Mouse (Mus musculus) heart, embryonic 16.5 days (tissue): ENCODE measurements at regions not wholly inside any gene's neighbourhood (a gene's known extent, or its start where the extent isn't known, plus 50 kb on each side); places are given as distances from the start of the nearest gene placed in this dataset.

Source experiments
- ATAC-seq: fragments of 200-750 bp; cut with Nextera tagmentation; replicated peaks from 2 replicates; pipeline ENCODE4 v1.8.0; 2017; ENCODE audit warnings: moderate number of reproducible peaks; ENCODE audit not compliant: insufficient read depth, low FRiP score; ENCODE audit errors: extremely low read depth
- H3K27ac ChIP-seq: fragments of 300-500 bp; sonication (generic); 2 replicates; pipeline ENCODE4 v1.5.1; 2014; ENCODE audit warnings: mild to moderate bottlenecking, low read length, control low read depth, moderate library complexity
- H3K27me3 ChIP-seq: fragments of 300-500 bp; sonication (generic); 2 replicates; pipeline ENCODE4 v1.6.1; 2014; ENCODE audit warnings: low read length, mixed read lengths; ENCODE audit not compliant: control insufficient read depth, insufficient read depth
- H3K36me3 ChIP-seq: fragments of 300-500 bp; sonication (generic); 2 replicates; pipeline ENCODE4 v1.6.1; 2014; ENCODE audit not compliant: control insufficient read depth, insufficient read depth
- H3K4me1 ChIP-seq: fragments of 300-500 bp; sonication (generic); 2 replicates; pipeline ENCODE4 v1.6.1; 2014; ENCODE audit warnings: low read length, mixed read lengths; ENCODE audit not compliant: control insufficient read depth, insufficient read depth
- H3K4me2 ChIP-seq: fragments of 300-500 bp; sonication (generic); 2 replicates; pipeline ENCODE4 v1.6.1; 2014; ENCODE audit warnings: low read depth, mild to moderate bottlenecking, control low read depth, low read length
- H3K4me3 ChIP-seq: fragments of 300-500 bp; sonication (generic); 2 replicates; pipeline ENCODE4 v1.5.1; 2014; ENCODE audit warnings: mild to moderate bottlenecking, control low read depth, low read length
- H3K9ac ChIP-seq: fragments of 300-500 bp; sonication (generic); 2 replicates; pipeline ENCODE4 v1.6.1; 2014; ENCODE audit warnings: low read length, control low read depth
- H3K9me3 ChIP-seq: fragments of 300-500 bp; sonication (generic); replicated peaks from 2 replicates; pipeline ENCODE4 v1.6.1; 2016; ENCODE audit warnings: low read length; ENCODE audit not compliant: control insufficient read depth
- WGBS: fragments of 180-500 bp; shearing (Covaris S2); extraction: QIAGEN DNeasy Blood & Tissue Kit; methylation state at CpG from one replicate; pipeline ENCODE4 v1.1.7; 2014; 5-methylcytosine and 5-hydroxymethylcytosine counted together

GRCm38 (mm10) chr9:62197486-62197885 lies 75.0 kb upstream of the Glce start:
- Histone ChIP-seq H3K4me3 (no peak overlapping the region), H3K9ac (no peak overlapping the region), H3K9me3 (no peaks in the 10 kb centered on the region), H3K36me3 (no peaks in the 10 kb centered on the region), H3K27ac (no peak overlapping the region), H3K27me3 (no peaks in the 10 kb centered on the region), H3K4me2 (no peak overlapping the region), H3K4me1 (no peaks in the 10 kb centered on the region)
- no peak for ATAC-seq
- WGBS: 81% methylated on average over 2 of the region's 2 CpGs

DNA sequence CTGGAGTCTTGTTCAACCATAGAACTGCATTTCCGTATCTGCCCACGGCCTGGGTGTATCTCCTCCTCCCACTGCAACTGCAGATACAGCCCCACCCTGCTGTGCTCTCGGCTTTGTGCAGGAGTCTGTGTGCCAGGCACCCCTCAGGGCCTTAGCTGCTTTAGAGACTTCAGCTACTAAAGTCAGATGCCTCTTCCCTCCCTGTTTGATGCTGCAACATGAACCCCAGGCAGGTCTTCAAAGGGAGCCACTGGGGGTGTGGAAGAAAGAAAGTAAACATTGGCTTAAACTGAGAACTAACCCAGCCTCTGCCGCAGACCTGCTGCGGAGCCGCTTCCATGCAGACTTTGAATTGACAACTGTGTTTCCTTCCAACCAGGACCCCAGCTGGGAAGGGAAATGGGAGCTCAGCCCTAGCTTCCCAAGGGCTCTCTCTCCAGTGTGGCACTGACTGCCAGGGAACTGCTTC lies 70.0 kb upstream of the Glce start:
- H3K27me3 ChIP-seq: no peaks in the 10 kb centered on the region
- ATAC-seq: no peak
- H3K9me3 ChIP-seq: no peaks in the 10 kb centered on the region
- no peaks in the 10 kb centered on the region for H3K4me1 ChIP-seq
- no peak overlapping the region for H3K4me2 ChIP-seq
- no peaks in the 10 kb centered on the region for H3K36me3 ChIP-seq
- H3K4me3 ChIP-seq: no peak overlapping the region
- H3K27ac ChIP-seq: no peak overlapping the region
- WGBS: 18% methylated on average over 6 of the region's 6 CpGs
- no peak overlapping the region for H3K9ac ChIP-seq

DNA sequence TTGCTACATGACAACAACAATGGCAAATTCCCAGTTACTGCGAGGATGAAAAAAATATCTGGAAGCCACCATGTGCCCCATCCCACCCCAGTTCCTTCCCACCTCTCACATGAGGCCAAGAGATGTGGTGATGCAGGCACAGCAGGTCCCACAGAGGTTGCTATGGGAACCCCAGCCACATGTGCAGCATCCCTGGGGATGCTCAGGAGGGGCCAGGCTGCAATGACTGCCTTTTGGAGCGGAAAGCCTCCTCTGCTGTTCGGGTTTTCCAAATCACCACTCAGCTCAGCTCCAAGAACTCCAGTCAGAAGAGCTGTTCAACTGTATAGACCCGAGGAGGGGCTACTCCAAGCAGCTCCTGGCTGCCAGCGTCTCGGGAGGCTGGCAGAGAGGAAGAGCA lies 68.0 kb upstream of the Glce start:
- H3K27me3 ChIP-seq: no peaks in the 10 kb centered on the region
- ATAC-seq: no peak
- H3K4me2 ChIP-seq: no peak overlapping the region
- H3K9me3 ChIP-seq: no peaks in the 10 kb centered on the region
- no peaks in the 10 kb centered on the region for H3K36me3 ChIP-seq
- H3K9ac ChIP-seq: no peak overlapping the region
- no peaks in the 10 kb centered on the region for H3K4me1 ChIP-seq
- H3K27ac ChIP-seq: no peak overlapping the region
- no peak overlapping the region for H3K4me3 ChIP-seq
- WGBS: 55% methylated on average over 6 of the region's 6 CpGs

DNA sequence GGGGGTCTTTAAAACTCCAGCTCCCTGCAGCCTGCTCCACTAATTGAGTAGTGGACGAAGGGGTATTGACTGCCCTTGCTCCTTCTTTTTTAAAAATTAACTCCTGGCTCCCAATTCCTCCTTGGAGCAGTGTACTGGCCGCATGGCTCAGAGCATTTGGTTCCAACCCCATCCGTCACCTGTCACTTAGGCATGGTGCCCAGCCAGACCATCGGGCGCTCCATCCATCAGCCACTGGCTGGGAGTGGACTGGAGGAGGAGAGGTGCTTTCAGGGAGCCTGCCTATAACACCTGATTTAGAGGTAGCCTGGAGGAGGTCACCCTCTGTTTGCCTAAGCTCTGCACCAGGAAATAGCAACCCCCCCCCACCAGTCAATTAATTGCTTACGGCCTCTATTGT lies 66.4 kb upstream of the Glce start:
- Histone ChIP-seq H3K4me1 (no peaks in the 10 kb centered on the region), H3K27ac (no peak overlapping the region), H3K36me3 (no peaks in the 10 kb centered on the region), H3K4me3 (no peak overlapping the region), H3K27me3 (no peaks in the 10 kb centered on the region), H3K9me3 (no peaks in the 10 kb centered on the region), H3K4me2 (no peak overlapping the region), H3K9ac (no peak overlapping the region)
- no peak for ATAC-seq
- 59% methylated on average over 6 of the region's 6 CpGs for WGBS

GRCm38 (mm10) chr9:62188379-62188778 lies 65.9 kb upstream of the Glce start:
- Histone ChIP-seq H3K4me3 (no peak overlapping the region), H3K27ac (no peak overlapping the region), H3K27me3 (no peaks in the 10 kb centered on the region), H3K9me3 (no peaks in the 10 kb centered on the region), H3K9ac (no peak overlapping the region), H3K4me1 (no peaks in the 10 kb centered on the region), H3K4me2 (no peak overlapping the region), H3K36me3 (no peaks in the 10 kb centered on the region)
- no peak for ATAC-seq
- WGBS: 66% methylated on average over 3 of the region's 3 CpGs

GRCm38 (mm10) chr9:62186886-62187285 lies 64.4 kb upstream of the Glce start:
- no peak overlapping the region for H3K27ac ChIP-seq
- 42% methylated on average over 4 of the region's 4 CpGs for WGBS
- H3K27me3 ChIP-seq: no peaks in the 10 kb centered on the region
- H3K36me3 ChIP-seq: no peaks in the 10 kb centered on the region
- no peak for ATAC-seq
- no peak overlapping the region for H3K4me2 ChIP-seq
- no peak overlapping the region for H3K9ac ChIP-seq
- H3K9me3 ChIP-seq: no peaks in the 10 kb centered on the region
- H3K4me1 ChIP-seq: no peaks in the 10 kb centered on the region
- no peak overlapping the region for H3K4me3 ChIP-seq

DNA sequence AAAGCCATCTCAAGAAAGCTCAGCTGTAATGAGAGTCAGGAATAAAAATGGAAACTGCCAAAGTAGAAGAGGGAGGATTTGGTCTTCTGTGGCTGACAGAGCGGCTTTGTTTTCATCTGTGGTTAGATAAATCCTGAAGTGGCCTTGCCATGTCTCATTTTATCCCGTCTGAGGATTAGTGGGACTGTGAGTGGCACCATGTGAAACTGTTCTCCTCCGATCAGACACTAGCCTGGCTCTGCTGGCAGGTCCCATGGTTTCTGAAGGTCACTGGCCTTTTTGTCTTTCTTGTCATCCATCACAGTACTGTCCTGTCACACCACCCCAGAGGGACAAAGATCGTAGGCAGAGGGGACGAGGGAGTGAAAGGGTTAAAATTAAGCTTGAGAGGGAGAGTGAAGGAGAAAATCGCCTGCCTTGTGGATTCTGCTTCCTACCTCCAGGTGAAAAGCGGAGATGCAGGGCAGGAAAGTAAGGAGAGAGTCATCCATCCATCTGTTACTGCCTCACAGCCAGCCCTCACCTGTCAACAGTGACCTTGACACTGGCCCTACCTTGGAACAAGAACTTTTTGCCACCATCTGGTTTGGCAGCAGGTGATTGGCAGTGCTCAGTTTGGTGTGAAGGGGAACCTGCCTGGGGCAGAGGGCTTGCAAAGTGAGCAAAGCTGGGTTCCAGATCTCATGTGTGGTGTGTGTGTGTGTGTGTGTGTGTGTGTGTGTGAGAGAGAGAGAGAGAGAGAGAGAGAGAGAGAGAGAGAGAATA lies 63.2 kb upstream of the Glce start:
- no peak for ATAC-seq
- Histone ChIP-seq H3K27me3 (no peaks in the 10 kb centered on the region), H3K4me1 (no peaks in the 10 kb centered on the region), H3K9ac (no peak overlapping the region), H3K27ac (no peak overlapping the region), H3K9me3 (no peaks in the 10 kb centered on the region), H3K36me3 (no peaks in the 10 kb centered on the region), H3K4me3 (no peak overlapping the region), H3K4me2 (no peak overlapping the region)
- WGBS: 42% methylated on average over 7 of the region's 7 CpGs

DNA sequence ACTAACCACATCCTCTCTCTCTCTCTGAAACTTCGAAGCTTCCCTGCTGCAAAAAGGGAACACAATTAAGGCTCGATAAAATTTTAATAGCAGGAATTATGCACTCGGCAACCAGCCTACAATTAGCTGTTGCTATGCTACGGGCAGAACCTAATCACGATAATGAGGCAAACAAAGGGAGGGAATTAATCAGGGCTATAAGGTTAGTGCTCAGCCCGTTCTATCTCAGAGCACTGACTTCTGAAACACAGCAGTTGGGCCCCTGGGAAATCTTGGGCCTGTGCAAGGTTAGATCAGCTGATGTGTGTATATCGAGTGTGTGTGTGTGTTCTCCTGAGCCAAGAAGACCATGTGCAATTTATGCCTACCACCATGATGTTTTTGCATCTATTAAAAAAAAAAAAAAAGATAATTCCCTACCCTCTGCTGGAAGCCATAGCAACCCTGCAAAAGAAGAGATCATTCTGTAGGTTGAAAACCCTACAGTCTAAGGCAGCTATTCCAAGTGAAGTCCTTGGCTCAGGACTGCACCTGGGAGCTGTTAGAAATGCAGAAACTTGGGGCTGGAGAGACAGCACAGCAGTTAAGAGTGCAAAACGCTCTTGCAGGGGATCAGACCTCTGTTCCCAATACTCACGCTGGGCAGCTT lies 58.9 kb upstream of the Glce start:
- no peaks in the 10 kb centered on the region for H3K4me1 ChIP-seq
- H3K9ac ChIP-seq: no peak overlapping the region
- H3K36me3 ChIP-seq: no peaks in the 10 kb centered on the region
- H3K4me3 ChIP-seq: no peak overlapping the region
- WGBS: 68% methylated on average over 9 of the region's 9 CpGs
- no peaks in the 10 kb centered on the region for H3K9me3 ChIP-seq
- no peaks in the 10 kb centered on the region for H3K27me3 ChIP-seq
- no peak overlapping the region for H3K4me2 ChIP-seq
- no peak overlapping the region for H3K27ac ChIP-seq
- ATAC-seq: no peak

DNA sequence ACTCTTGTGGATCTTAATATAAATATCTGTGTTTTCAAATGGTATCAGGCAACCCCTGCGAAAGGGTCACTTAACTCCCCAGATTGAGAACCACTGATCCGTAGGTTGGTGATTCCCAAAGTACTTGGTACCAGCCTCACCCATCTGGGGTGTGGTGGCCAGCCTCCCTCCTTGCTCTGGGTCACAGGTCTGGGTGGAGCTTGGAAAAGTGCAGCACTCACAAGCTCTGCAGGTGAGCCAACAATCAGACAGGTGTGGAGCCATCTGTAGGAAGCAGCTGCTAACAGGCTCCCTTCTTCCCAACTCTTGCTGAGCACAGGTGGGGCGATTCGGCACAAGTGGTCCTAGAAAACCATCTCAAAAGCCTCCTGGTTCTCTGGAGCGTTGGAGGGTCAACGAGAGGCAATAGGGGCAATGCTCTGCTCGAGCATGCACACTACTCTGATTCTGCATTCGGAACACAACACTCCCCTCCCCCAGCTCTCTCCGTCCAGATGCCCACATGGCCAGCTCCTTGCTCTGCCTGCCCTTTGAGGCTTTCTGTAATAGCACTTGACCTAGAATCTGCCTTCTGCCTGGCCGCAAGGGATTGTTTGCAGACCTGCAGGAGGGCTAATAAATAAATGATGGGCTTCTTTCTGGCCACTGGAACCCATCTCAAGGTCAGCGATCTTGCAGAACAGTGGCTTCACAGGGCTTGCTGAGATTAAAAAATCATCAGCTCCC lies 58.2 kb upstream of the Glce start:
- no peak for ATAC-seq
- no peaks in the 10 kb centered on the region for H3K36me3 ChIP-seq
- no peaks in the 10 kb centered on the region for H3K27me3 ChIP-seq
- no peak overlapping the region for H3K27ac ChIP-seq
- H3K4me2 ChIP-seq: no peak overlapping the region
- WGBS: 68% methylated on average over 11 of the region's 11 CpGs
- H3K4me1 ChIP-seq: no peaks in the 10 kb centered on the region
- no peak overlapping the region for H3K9ac ChIP-seq
- no peaks in the 10 kb centered on the region for H3K9me3 ChIP-seq
- no peak overlapping the region for H3K4me3 ChIP-seq
